Mouse (Mus musculus) large intestine, adult 2 months (tissue): Measurements from ENCODE around the gene Prdm11. TPM values are rescaled to one million over a fixed set of nuclear protein-coding genes. Genes with fewer than 3 reads are reported as not detected.

Experiments
- DNase-seq: peaks from one replicate; pipeline ENCODE4 v3.0.0-alpha.2; 2012; ENCODE audit warnings: low read depth, low spot score
- WGBS: fragments of 180-500 bp; shearing (Covaris S2); methylation state at CpG from one replicate; pipeline ENCODE4 v1.1.7; 2018; 5-methylcytosine and 5-hydroxymethylcytosine counted together
- polyA plus RNA-seq: library from polyadenylated mRNA; depleted of rRNA; stranded (reverse); fragments of >200 nt; gene quantifications from 2 replicates; pipeline ENCODE4 v1.2.3, GENCODE M21; 2012

The Prdm11 gene
- polyA plus RNA-seq, 1 experiment: 2.3 TPM

- DNase-seq: no peak
- 86% methylated on average over 7 of the region's 7 CpGs for WGBS
Measured at GRCm38 (mm10) chr2:93047491-93048050, 1.6 kb upstream of the Prdm11 start.

DNA sequence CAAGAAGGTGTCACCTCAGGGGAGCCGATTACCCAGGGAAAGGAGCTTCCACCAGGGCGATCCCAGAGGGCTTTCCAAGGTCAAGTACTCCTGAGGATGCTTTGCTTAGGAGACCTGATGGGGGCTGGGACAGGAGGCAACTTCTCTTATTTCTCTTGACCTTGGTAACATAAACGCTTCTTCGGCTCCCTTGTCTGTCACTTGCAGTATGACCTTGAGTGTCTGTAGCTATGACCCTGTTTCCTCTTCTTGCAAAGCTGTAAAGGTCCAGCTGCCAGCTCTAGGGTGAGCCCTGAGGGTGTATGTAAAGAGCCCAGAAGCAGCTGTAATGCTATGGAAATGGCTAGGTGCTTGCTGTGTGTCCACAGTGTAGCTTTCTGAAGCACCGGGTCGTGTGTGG, 1.1 kb upstream of the Prdm11 start:
- WGBS: 70% methylated on average over 6 of the region's 6 CpGs
- DNase-seq: no peak

GRCm38 (mm10) chr2:93046509-93046835, 505 bp upstream of the Prdm11 start:
- DNase-seq: no peak
- WGBS: 7% methylated on average over 5 of the region's 5 CpGs

GRCm38 (mm10) chr2:93045129-93045817, 694 bp downstream of the Prdm11 start:
- DNase-seq: peak; percentile 70
- under 1% methylated on average over 53 of the region's 55 CpGs for WGBS

DNA sequence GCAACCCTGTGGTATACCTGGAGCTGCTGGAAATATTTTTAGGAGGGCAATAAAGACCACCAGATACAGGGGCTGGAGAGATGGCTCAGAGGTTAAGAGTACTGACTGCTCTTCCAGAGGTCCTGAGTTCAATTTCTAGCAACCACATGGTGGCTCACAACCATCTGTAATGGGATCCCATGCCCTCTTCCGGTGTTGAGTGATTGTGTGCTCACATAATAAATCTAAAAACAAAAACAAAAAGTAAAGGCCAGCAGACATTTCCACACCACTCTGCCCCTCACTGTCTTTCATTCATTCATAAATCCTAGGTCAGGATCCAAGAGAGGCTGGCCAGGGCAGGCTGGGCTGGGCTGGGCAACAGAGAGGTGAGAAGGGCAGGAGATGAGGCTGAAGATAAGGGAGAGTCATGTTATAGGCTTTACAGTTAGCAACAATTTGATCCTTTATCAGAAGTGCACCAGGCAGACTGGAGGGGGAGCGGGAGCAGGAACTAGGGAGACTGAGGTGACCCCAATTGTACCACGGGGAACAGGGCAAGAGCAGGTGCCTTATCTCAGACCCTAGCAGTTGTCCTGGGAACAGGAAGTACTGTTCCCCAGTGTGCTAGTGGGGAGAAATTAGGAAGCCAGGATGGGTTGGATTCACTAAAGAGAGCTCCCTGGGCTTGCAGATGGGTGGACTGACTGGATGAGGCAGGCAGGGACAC, 2.4 kb downstream of the Prdm11 start:
- DNase-seq: no peak
- WGBS: 90% methylated on average over 3 of the region's 3 CpGs

GRCm38 (mm10) chr2:93041470-93041869, 4.5 kb downstream of the Prdm11 start:
- WGBS: 68% methylated on average over 6 of the region's 6 CpGs
- no peak for DNase-seq

DNA sequence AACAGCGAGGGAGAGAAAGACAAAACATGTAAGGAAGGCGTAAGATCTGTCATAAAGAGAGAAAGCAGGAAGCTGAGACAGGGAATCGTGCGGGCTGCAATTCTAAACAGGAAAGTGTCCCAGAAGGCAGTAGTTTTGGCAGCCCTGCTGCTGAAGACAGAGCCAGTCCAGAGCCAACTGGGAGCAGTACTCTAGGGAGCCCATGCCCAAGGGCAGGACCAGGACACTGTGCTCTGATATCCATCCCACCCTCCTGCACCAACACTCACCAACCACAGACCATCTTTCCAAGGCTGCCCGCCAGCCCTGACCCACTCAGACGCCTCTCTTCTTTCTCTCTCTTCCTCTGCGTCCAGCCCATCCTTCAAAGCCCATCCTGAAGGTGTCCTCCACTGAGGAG, 5.1 kb downstream of the Prdm11 start:
- WGBS: 57% methylated on average over 7 of the region's 7 CpGs
- DNase-seq: no peak

- DNase-seq: no peak
- 86% methylated on average over 5 of the region's 5 CpGs for WGBS
Measured at GRCm38 (mm10) chr2:93039706-93040105, 6.3 kb downstream of the Prdm11 start.

GRCm38 (mm10) chr2:93039043-93039442, 6.9 kb downstream of the Prdm11 start:
- 62% methylated on average over 3 of the region's 3 CpGs for WGBS
- no peak for DNase-seq

DNA sequence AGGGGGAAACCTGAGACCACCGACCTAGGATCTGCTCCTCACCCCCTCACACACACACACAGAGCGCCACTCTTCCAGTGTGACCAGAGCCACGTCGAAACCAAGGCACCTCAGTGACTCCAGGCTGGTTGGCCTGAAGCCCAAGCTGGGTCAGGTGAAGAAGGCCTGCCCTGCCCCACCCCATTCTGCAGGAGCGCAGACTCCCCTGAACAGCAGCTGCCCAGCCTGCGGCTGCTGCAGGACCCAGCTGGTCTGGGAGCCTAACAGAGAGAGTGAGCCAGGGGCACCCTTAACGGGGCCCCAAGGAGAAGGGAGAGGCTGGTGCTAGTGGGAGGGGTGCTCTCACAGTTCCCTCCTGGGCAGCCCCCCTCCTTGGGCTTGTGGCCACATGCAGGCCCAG, 10.3 kb downstream of the Prdm11 start:
- peak; percentile 36 for DNase-seq
- WGBS: 21% methylated on average over 7 of the region's 7 CpGs

DNA sequence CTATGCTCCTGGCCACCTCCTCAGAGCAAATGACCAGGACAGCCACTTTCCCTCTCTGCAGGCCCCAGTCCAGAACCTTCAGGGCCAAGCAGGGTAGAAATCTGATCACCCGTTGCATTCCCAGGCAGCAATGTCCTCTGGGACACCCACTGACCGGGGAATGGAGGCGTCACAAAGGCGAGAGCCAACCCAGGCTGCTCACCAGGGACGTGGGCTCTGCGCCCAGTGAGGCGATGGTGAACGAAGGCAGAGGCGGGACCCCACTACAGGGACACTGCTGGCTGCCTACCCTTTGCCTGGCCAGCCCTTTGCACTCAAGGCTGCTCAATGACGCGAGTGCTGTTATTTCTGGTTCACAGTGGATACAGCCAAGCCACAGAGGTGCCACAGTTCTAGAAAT, 13.3 kb downstream of the Prdm11 start:
- DNase-seq: no peak
- WGBS: 72% methylated on average over 11 of the region's 11 CpGs

DNA sequence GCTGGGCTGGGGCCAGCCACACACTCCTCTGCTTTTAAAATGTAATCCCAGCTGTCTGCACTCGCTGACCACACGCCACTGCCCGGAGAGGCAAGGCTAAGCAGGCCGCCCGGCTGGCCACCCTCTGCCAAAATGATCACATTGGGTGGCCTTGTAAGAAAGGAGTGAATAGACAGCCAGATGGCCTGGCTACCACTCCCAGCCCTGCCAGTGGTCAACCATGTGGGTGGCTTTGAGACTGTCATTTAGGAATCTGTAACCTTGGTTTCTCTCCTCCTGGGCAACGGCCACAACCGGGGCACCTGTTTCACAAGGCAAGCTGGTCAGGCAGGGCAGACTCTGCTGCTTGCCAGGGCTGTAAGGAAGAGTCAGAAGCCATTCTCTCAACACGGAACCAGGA, 13.9 kb downstream of the Prdm11 start:
- WGBS: 70% methylated on average over 8 of the region's 8 CpGs
- DNase-seq: no peak

DNA sequence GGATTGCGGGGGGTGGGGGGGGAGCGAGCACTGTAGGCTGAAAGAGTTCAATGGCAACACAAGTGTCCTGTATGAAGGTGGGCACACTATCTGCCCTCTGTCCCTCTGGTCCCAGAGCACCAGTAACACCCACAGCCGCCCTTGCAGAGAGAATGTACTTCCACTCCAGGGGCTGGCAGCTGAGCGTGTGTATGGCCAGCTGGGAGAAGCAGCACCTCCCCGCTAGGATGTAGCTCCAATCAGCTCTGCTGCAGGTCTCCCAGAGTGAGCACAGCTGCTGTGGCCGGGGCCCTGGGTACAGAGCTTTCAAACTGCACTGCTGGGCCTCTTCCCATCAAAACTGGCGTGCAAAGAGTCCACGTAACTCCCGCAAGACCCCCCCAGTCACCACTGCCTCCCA, 14.9 kb downstream of the Prdm11 start:
- no peak for DNase-seq

DNA sequence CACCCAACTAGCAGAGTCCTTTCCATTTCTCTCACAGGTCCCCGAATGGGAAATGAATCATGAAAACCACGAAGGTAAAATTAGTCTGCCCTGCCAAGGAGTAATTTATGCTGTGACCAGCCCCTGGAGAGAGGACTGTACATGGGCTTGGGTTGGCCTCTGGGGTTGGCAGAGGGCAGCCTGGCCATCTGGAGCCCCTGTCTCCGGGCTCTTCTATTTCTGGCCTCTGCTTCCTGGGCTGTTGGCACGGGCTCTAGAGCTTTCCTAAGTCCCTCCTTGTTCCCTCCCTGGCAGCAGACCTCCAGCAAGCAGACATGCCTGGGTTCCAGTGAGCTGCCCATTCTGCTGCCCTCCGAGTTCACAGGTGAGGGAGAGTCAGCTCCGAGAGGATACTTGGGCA, 15.9 kb downstream of the Prdm11 start:
- 64% methylated on average over 6 of the region's 6 CpGs for WGBS

More for the DNA sequence above, 14.9 kb downstream of the Prdm11 start:
- 78% methylated on average over 9 of the region's 9 CpGs for WGBS

GRCm38 (mm10) chr2:93029267-93030060, 16.5 kb downstream of the Prdm11 start:
- 33% methylated on average over 14 of the region's 14 CpGs for WGBS
- DNase-seq: no peak

More for the DNA sequence above, 15.9 kb downstream of the Prdm11 start:
- no peak for DNase-seq

- no peak for DNase-seq
- WGBS: 55% methylated on average over 6 of the region's 6 CpGs
Measured at GRCm38 (mm10) chr2:93028865-93029264, 17.1 kb downstream of the Prdm11 start.

GRCm38 (mm10) chr2:93027713-93028112, 18.3 kb downstream of the Prdm11 start:
- DNase-seq: no peak
- WGBS: 84% methylated on average over 7 of the region's 7 CpGs

- WGBS: 55% methylated on average over 3 of the region's 3 CpGs
- no peak for DNase-seq
Measured at GRCm38 (mm10) chr2:93024431-93024830, 21.5 kb downstream of the Prdm11 start.

DNA sequence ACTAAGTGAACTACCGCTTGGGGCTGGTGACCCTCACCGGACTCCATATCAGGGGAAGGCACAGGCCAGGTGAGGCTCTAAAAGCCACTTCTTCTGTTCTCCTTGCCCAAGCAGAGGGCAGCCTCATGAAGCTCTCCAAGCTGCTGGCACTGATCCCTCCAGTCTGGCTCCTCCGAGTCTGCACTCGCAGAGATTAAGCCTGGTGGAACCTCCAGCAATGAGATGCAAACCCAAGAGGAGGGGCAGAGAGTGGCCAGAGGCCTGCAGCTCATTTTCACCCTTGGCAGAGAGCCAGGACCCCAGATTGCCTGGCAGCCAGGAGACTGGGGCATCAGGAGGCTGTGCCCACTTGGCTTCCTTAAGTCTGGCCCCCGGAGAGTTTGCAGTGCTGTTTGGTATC, 27.1 kb downstream of the Prdm11 start:
- 82% methylated on average over 5 of the region's 5 CpGs for WGBS

DNA sequence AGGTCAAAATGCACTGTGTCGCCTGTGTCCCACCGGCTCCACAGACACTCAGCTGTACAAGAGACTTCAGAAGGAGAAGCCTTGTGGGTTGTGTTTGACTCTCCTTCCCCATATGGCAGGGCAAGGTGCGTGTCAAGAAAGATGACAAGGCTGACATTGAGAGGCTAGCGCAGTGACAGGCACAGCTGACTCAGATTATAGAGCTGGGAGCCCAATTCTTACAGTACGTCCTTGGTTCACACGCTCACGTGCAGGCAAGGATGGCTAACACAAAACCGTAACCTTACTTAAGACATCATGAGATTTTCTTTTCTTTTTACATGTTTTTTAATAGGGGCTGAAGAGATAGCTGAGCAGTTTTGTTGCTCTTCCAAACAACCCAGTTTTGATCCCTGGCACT, 28.8 kb downstream of the Prdm11 start:
- DNase-seq: no peak
- 94% methylated on average over 8 of the region's 8 CpGs for WGBS

More for the DNA sequence above, 27.1 kb downstream of the Prdm11 start:
- DNase-seq: no peak
